Mouse (Mus musculus): ENCODE measurements around the gene Smoc1.

DNA sequence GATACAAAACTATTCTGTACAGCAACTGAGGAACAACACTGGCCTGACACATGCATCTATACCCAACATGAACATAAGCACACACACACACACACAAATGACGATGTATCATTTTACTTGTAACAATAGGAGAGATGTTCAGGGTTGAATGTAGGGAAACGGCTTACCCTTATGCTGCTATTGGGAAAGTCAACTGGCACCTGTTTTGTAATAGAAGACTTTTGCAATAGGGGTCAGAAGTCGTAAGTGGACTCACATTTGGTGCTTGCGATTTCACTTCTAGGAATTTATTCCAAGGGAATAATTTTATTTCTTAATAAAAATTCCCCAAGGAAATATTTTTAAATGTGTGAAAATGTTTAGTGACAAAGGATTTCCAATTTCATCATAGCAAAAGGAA is 85.7 kb downstream of the Smoc1 start:
- TF ChIP-seq POLR2A (IDR thresholded peaks at IDR 0.05; ENCODE audit: control insufficient read depth, low read depth, low read length), result no peak
- no peak for TF ChIP-seq CTCF (IDR thresholded peaks at IDR 0.05; ENCODE audit: control insufficient read depth, insufficient read depth, insufficient replicate concordance, low read depth, low read length)

Measured in testis, adult 2 months (tissue).